Mouse (Mus musculus): ENCODE results near the gene Itga11. TPM values are rescaled to one million over a fixed set of nuclear protein-coding genes. Genes with fewer than 3 reads are reported as not detected.
A peak's percentile ranks its signal among the peaks of the same experiment; 100 is the strongest.

The Itga11 gene
- polyA plus RNA-seq, 1 experiment, result 1.1 TPM

- peak overlapping the region; percentile 90 for H3K4me3 ChIP-seq (replicated peaks; ENCODE audit: extremely low read depth, low read depth, low read length)
- peaks cover 7% of the 10 kb centered on the region; the same call in 1 of the 2 replicates for H3K4me1 ChIP-seq (ENCODE audit: control insufficient read depth, insufficient read depth, low read length)
- no peak for TF ChIP-seq CTCF (IDR thresholded peaks at IDR 0.05; ENCODE audit: insufficient read depth, low read length)
- no peak for TF ChIP-seq POLR2A (IDR thresholded peaks at IDR 0.05; ENCODE audit: borderline replicate concordance, extremely low read depth, low read depth, low read length)
- WGBS, result 16% methylated on average over 8 of the region's 8 CpGs
- no peak for DNase-seq
Measured at GRCm38 (mm10) chr9:62810095-62810494, 132.5 kb downstream of the Itga11 start.

- Histone ChIP-seq H3K4me1 (ENCODE audit: control insufficient read depth, insufficient read depth, low read length) (peaks cover 9% of the 10 kb centered on the region; the same call in 1 of the 2 replicates), H3K4me3 (replicated peaks; ENCODE audit: extremely low read depth, low read depth, low read length) (peak overlapping the region; percentile 90)
- no peak for TF ChIP-seq POLR2A (IDR thresholded peaks at IDR 0.05; ENCODE audit: borderline replicate concordance, extremely low read depth, low read depth, low read length)
- no peak for TF ChIP-seq CTCF (IDR thresholded peaks at IDR 0.05; ENCODE audit: insufficient read depth, low read length)
- DNase-seq, result no peak
- under 1% methylated on average over 58 of the region's 58 CpGs for WGBS
Measured at GRCm38 (mm10) chr9:62810543-62811515, 133.2 kb downstream of the Itga11 start.

GRCm38 (mm10) chr9:62811516-62812121 lies 134.0 kb downstream of the Itga11 start, which contains the start of gene Fem1b:
Fem1b (minus strand) TSS chr9:62811934.
- WGBS, result under 1% methylated on average over 68 of the region's 68 CpGs
- Histone ChIP-seq H3K4me1 (ENCODE audit: control insufficient read depth, insufficient read depth, low read length) (peaks cover 9% of the 10 kb centered on the region; the same call in 1 of the 2 replicates), H3K4me3 (replicated peaks; ENCODE audit: extremely low read depth, low read depth, low read length) (peak within 1 kb of the TSS; percentile 90)
- TF ChIP-seq POLR2A (IDR thresholded peaks at IDR 0.05; ENCODE audit: borderline replicate concordance, extremely low read depth, low read depth, low read length) (peak; percentile 91; the same call in 1 of the 2 replicates), CTCF (IDR thresholded peaks at IDR 0.05; ENCODE audit: insufficient read depth, low read length) (no peak)
- peak; percentile 91 for DNase-seq

GRCm38 (mm10) chr9:62812216-62813049 lies 134.8 kb downstream of the Itga11 start:
- no peak for TF ChIP-seq POLR2A (IDR thresholded peaks at IDR 0.05; ENCODE audit: borderline replicate concordance, extremely low read depth, low read depth, low read length)
- no peak for TF ChIP-seq CTCF (IDR thresholded peaks at IDR 0.05; ENCODE audit: insufficient read depth, low read length)
- no peak for DNase-seq
- H3K4me3 ChIP-seq (replicated peaks; ENCODE audit: extremely low read depth, low read depth, low read length), result peak overlapping the region; percentile 90
- H3K4me1 ChIP-seq (ENCODE audit: control insufficient read depth, insufficient read depth, low read length), result peaks cover 9% of the 10 kb centered on the region
- 21% methylated on average over 14 of the region's 14 CpGs for WGBS

- peak; percentile 46 for DNase-seq
- TF ChIP-seq CTCF (IDR thresholded peaks at IDR 0.05; ENCODE audit: insufficient read depth, low read length) (no peak), POLR2A (IDR thresholded peaks at IDR 0.05; ENCODE audit: borderline replicate concordance, extremely low read depth, low read depth, low read length) (no peak)
- Histone ChIP-seq H3K4me3 (replicated peaks; ENCODE audit: extremely low read depth, low read depth, low read length) (no peak overlapping the region), H3K4me1 (ENCODE audit: control insufficient read depth, insufficient read depth, low read length) (peaks cover 4% of the 10 kb centered on the region)
- 61% methylated on average over 2 of the region's 2 CpGs for WGBS
Measured at GRCm38 (mm10) chr9:62814751-62815150, 137.1 kb downstream of the Itga11 start.

GRCm38 (mm10) chr9:62816323-62817098 lies 138.9 kb downstream of the Itga11 start:
- H3K4me1 ChIP-seq (ENCODE audit: control insufficient read depth, insufficient read depth, low read length), result peaks cover 4% of the 10 kb centered on the region
- 65% methylated on average over 9 of the region's 9 CpGs for WGBS
- no peak for DNase-seq
- TF ChIP-seq CTCF (IDR thresholded peaks at IDR 0.05; ENCODE audit: insufficient read depth, low read length) (no peak), POLR2A (IDR thresholded peaks at IDR 0.05; ENCODE audit: borderline replicate concordance, extremely low read depth, low read depth, low read length) (no peak)
- no peak overlapping the region for H3K4me3 ChIP-seq (replicated peaks; ENCODE audit: extremely low read depth, low read depth, low read length)

- DNase-seq, result no peak
- WGBS, result 41% methylated on average over 12 of the region's 12 CpGs
- peaks cover 4% of the 10 kb centered on the region for H3K4me1 ChIP-seq (ENCODE audit: control insufficient read depth, insufficient read depth, low read length)
- no peak overlapping the region for H3K4me3 ChIP-seq (replicated peaks; ENCODE audit: extremely low read depth, low read depth, low read length)
- TF ChIP-seq CTCF (IDR thresholded peaks at IDR 0.05; ENCODE audit: insufficient read depth, low read length) (no peak), POLR2A (IDR thresholded peaks at IDR 0.05; ENCODE audit: borderline replicate concordance, extremely low read depth, low read depth, low read length) (no peak)
Measured at GRCm38 (mm10) chr9:62817099-62817571, 139.5 kb downstream of the Itga11 start.

- no peak for DNase-seq
- Histone ChIP-seq H3K4me1 (ENCODE audit: control insufficient read depth, insufficient read depth, low read length) (peaks cover 2% of the 10 kb centered on the region), H3K4me3 (replicated peaks; ENCODE audit: extremely low read depth, low read depth, low read length) (no peak overlapping the region)
- no peak for TF ChIP-seq POLR2A (IDR thresholded peaks at IDR 0.05; ENCODE audit: borderline replicate concordance, extremely low read depth, low read depth, low read length)
- TF ChIP-seq CTCF (IDR thresholded peaks at IDR 0.05; ENCODE audit: insufficient read depth, low read length), result no peak
- WGBS, result 60% methylated on average over 4 of the region's 4 CpGs
Measured at GRCm38 (mm10) chr9:62817828-62818614, 140.4 kb downstream of the Itga11 start.
